Mouse (Mus musculus) limb, embryonic 12.5 days (tissue): ENCODE measurements at regions not wholly inside any gene's neighbourhood (a gene's known extent, or its start where the extent isn't known, plus 50 kb on each side); places are given as distances from the start of the nearest gene placed in this dataset.

ENCODE experiments used
- ATAC-seq: fragments of 200-750 bp; cut with Nextera tagmentation; 2 replicates; pipeline ENCODE4 v1.8.0; 2017; ENCODE audit warnings: low read depth, moderate TSS enrichment; ENCODE audit not compliant: insufficient number of reproducible peaks, insufficient read depth, low FRiP score, low TSS enrichment
- H3K27ac ChIP-seq: fragments of 300-500 bp; sonication (generic); 2 replicates; pipeline ENCODE4 v1.5.1; 2016; ENCODE audit warnings: mild to moderate bottlenecking, moderate library complexity
- H3K27me3 ChIP-seq: fragments of 300-500 bp; sonication (generic); 2 replicates; pipeline ENCODE4 v1.6.1; 2016; ENCODE audit warnings: mild to moderate bottlenecking, moderate library complexity
- H3K36me3 ChIP-seq: fragments of 300-500 bp; sonication (generic); 2 replicates; pipeline ENCODE4 v1.6.1; 2016; ENCODE audit warnings: mild to moderate bottlenecking, moderate library complexity
- H3K4me1 ChIP-seq: fragments of 300-500 bp; sonication (generic); replicated peaks from 2 replicates; pipeline ENCODE4 v1.6.1; 2016
- H3K4me2 ChIP-seq: fragments of 300-500 bp; sonication (generic); 2 replicates; pipeline ENCODE4 v1.6.1; 2016; ENCODE audit warnings: mild to moderate bottlenecking, moderate library complexity
- H3K4me3 ChIP-seq: fragments of 300-500 bp; sonication (generic); replicated peaks from 2 replicates; pipeline ENCODE4 v1.5.1; 2016; ENCODE audit warnings: mild to moderate bottlenecking
- H3K9ac ChIP-seq: fragments of 300-500 bp; sonication (generic); replicated peaks from 2 replicates; pipeline ENCODE4 v1.6.1; 2016; ENCODE audit warnings: mild to moderate bottlenecking, moderate library complexity
- H3K9me3 ChIP-seq: fragments of 300-500 bp; sonication (generic); 2 replicates; pipeline ENCODE4 v1.6.1; 2016; ENCODE audit warnings: mild to moderate bottlenecking, moderate library complexity
- WGBS: fragments of 180-500 bp; shearing (Covaris S2); methylation state at CpG from one replicate; pipeline ENCODE4 v1.1.7; 2016; 5-methylcytosine and 5-hydroxymethylcytosine counted together

- WGBS, result 79% methylated on average over 8 of the region's 8 CpGs
- no peaks in the 10 kb centered on the region for H3K36me3 ChIP-seq
- no peak for ATAC-seq
- no peak overlapping the region for H3K4me3 ChIP-seq
- no peak overlapping the region for H3K27ac ChIP-seq
- no peaks in the 10 kb centered on the region for H3K9me3 ChIP-seq
- no peaks in the 10 kb centered on the region for H3K27me3 ChIP-seq
- no peaks in the 10 kb centered on the region for H3K4me1 ChIP-seq
- no peak overlapping the region for H3K9ac ChIP-seq
- H3K4me2 ChIP-seq, result no peak overlapping the region
Observed at GRCm38 (mm10) chr17:66259697-66260096, 136.4 kb downstream of the Ddx11 start.

- Histone ChIP-seq H3K9me3 (no peaks in the 10 kb centered on the region), H3K4me3 (no peak overlapping the region), H3K36me3 (no peaks in the 10 kb centered on the region), H3K9ac (no peak overlapping the region), H3K4me1 (no peaks in the 10 kb centered on the region), H3K27ac (no peak overlapping the region), H3K4me2 (no peak overlapping the region), H3K27me3 (no peaks in the 10 kb centered on the region)
- ATAC-seq, result no peak
- 64% methylated on average over 4 of the region's 4 CpGs for WGBS
Observed at GRCm38 (mm10) chr17:66262681-66263240, 139.4 kb downstream of the Ddx11 start.

GRCm38 (mm10) chr17:66263405-66263804 lies 140.1 kb downstream of the Ddx11 start:
- Histone ChIP-seq H3K9ac (no peak overlapping the region), H3K27ac (no peak overlapping the region), H3K27me3 (no peaks in the 10 kb centered on the region), H3K4me2 (no peak overlapping the region), H3K4me1 (no peaks in the 10 kb centered on the region), H3K36me3 (no peaks in the 10 kb centered on the region), H3K4me3 (no peak overlapping the region), H3K9me3 (no peaks in the 10 kb centered on the region)
- 90% methylated on average over 4 of the region's 4 CpGs for WGBS
- ATAC-seq, result no peak

GRCm38 (mm10) chr17:66266803-66267202 lies 143.5 kb downstream of the Ddx11 start:
- 82% methylated on average over 5 of the region's 5 CpGs for WGBS
- Histone ChIP-seq H3K9me3 (no peaks in the 10 kb centered on the region), H3K4me1 (no peaks in the 10 kb centered on the region), H3K36me3 (no peaks in the 10 kb centered on the region), H3K27ac (no peak overlapping the region), H3K4me2 (no peak overlapping the region), H3K9ac (no peak overlapping the region), H3K27me3 (no peaks in the 10 kb centered on the region), H3K4me3 (no peak overlapping the region)
- no peak for ATAC-seq

- Histone ChIP-seq H3K4me1 (no peaks in the 10 kb centered on the region), H3K4me3 (no peak overlapping the region), H3K9me3 (no peaks in the 10 kb centered on the region), H3K27me3 (no peaks in the 10 kb centered on the region), H3K36me3 (no peaks in the 10 kb centered on the region), H3K9ac (no peak overlapping the region), H3K4me2 (no peak overlapping the region), H3K27ac (no peak overlapping the region)
- WGBS, result 51% methylated on average over 6 of the region's 6 CpGs
- ATAC-seq, result no peak
Observed at GRCm38 (mm10) chr17:66267831-66268230, 144.5 kb downstream of the Ddx11 start.

DNA sequence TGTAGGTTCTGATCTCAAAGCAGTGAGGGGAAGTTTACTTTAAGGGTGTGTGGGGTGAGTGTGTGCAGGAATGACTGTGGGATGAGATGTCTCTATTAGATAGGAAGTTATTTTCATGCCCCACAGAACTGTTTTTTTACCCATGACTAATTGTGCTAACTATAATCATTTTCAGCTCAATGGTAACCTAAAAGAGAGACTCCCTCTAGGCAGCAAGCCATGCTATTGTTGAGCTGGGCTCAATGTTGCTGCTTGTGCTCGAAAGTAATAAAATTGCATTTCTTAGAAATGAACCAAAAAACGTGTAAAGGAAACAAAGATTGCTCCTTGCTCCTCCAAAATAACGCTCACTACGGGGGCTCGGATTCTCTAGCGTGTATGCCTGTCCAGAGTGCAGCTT lies 146.2 kb downstream of the Ddx11 start:
- WGBS, result 86% methylated on average over 6 of the region's 6 CpGs
- Histone ChIP-seq H3K9me3 (no peaks in the 10 kb centered on the region), H3K36me3 (no peaks in the 10 kb centered on the region), H3K27me3 (no peaks in the 10 kb centered on the region), H3K27ac (no peak overlapping the region), H3K9ac (no peak overlapping the region), H3K4me1 (no peaks in the 10 kb centered on the region), H3K4me2 (no peak overlapping the region), H3K4me3 (no peak overlapping the region)
- ATAC-seq, result no peak

GRCm38 (mm10) chr17:66271906-66272305 lies 148.6 kb downstream of the Ddx11 start:
- H3K4me3 ChIP-seq, result no peak overlapping the region
- 0 out of 2 replicates have a peak, but pooled peaks cover under 1% of the 10 kb centered on the region for H3K4me1 ChIP-seq
- no peak overlapping the region for H3K9ac ChIP-seq
- no peaks in the 10 kb centered on the region for H3K27me3 ChIP-seq
- 90% methylated on average over 7 of the region's 7 CpGs for WGBS
- H3K27ac ChIP-seq, result no peak overlapping the region
- H3K36me3 ChIP-seq, result no peaks in the 10 kb centered on the region
- no peak for ATAC-seq
- H3K9me3 ChIP-seq, result no peaks in the 10 kb centered on the region
- no peak overlapping the region for H3K4me2 ChIP-seq

DNA sequence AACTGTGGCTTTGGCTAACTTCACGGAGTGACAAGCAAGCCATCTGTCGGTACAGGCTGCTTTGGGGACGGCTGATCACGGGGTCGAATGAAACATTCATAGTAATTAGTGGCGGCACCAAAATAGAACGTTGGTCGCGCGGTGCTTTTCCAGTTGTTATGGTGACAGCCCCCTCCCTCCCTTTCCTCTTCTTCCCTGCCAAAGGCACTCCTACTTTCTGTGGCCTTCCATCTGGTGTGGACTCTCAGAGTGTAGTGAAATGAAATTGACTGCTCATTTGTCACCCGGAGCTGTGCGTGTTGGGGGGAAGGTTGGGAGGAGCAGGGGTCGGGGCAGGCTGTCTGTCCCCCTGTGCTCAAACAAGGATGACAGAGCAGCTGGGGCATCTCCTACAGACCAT lies 153.5 kb downstream of the Ddx11 start:
- H3K9ac ChIP-seq, result 0 out of 2 replicates have a peak overlapping the region, but pooled peaks have one; percentile 18
- 0 out of 2 replicates have a peak, but pooled peaks have one; percentile 31 for ATAC-seq
- H3K4me3 ChIP-seq, result no peak overlapping the region
- H3K4me1 ChIP-seq, result 0 out of 2 replicates have a peak, but pooled peaks cover 3% of the 10 kb centered on the region
- H3K9me3 ChIP-seq, result no peaks in the 10 kb centered on the region
- H3K36me3 ChIP-seq, result no peaks in the 10 kb centered on the region
- 54% methylated on average over 13 of the region's 13 CpGs for WGBS
- no peaks in the 10 kb centered on the region for H3K27me3 ChIP-seq
- no peak overlapping the region for H3K4me2 ChIP-seq
- no peak overlapping the region for H3K27ac ChIP-seq

- H3K4me3 ChIP-seq, result no peak overlapping the region
- H3K4me2 ChIP-seq, result no peak overlapping the region
- H3K27ac ChIP-seq, result no peak overlapping the region
- no peak overlapping the region for H3K9ac ChIP-seq
- no peaks in the 10 kb centered on the region for H3K27me3 ChIP-seq
- no peaks in the 10 kb centered on the region for H3K36me3 ChIP-seq
- H3K4me1 ChIP-seq, result 0 out of 2 replicates have a peak, but pooled peaks cover 3% of the 10 kb centered on the region
- no peaks in the 10 kb centered on the region for H3K9me3 ChIP-seq
- ATAC-seq, result no peak
- WGBS, result 72% methylated on average over 5 of the region's 5 CpGs
Observed at GRCm38 (mm10) chr17:66278037-66278436, 154.7 kb downstream of the Ddx11 start.

GRCm38 (mm10) chr17:66285295-66285694 lies 162.0 kb downstream of the Ddx11 start:
- ATAC-seq, result no peak
- Histone ChIP-seq H3K27ac (no peak overlapping the region), H3K27me3 (no peaks in the 10 kb centered on the region), H3K4me2 (no peak overlapping the region), H3K4me3 (no peak overlapping the region), H3K36me3 (no peaks in the 10 kb centered on the region), H3K9ac (no peak overlapping the region), H3K9me3 (no peaks in the 10 kb centered on the region), H3K4me1 (no peaks in the 10 kb centered on the region)
- 91% methylated on average over 10 of the region's 10 CpGs for WGBS
